Mouse (Mus musculus) limb, embryonic 10.5 days (tissue): ENCODE data around the gene Has1. TPM values are rescaled to one million over a fixed set of nuclear protein-coding genes. Genes with fewer than 3 reads are reported as not detected.

Experiments used
- DNase-seq: peaks from one replicate; pipeline ENCODE4 v3.0.0-alpha.2; 2017; ENCODE audit warnings: low spot score
- H3K27ac ChIP-seq: fragments of 300-500 bp; sonication (generic); 2 replicates; pipeline ENCODE4 v1.5.1; 2016; ENCODE audit warnings: mild to moderate bottlenecking
- H3K27me3 ChIP-seq: fragments of 300-500 bp; sonication (generic); 2 replicates; pipeline ENCODE4 v1.6.1; 2016; ENCODE audit warnings: low read depth, mild to moderate bottlenecking; ENCODE audit not compliant: poor library complexity, severe bottlenecking
- H3K36me3 ChIP-seq: fragments of 300-500 bp; sonication (generic); 2 replicates; pipeline ENCODE4 v1.6.1; 2016; ENCODE audit warnings: mild to moderate bottlenecking, moderate library complexity
- H3K4me1 ChIP-seq: fragments of 300-500 bp; sonication (generic); 2 replicates; pipeline ENCODE4 v1.6.1; 2016
- H3K4me3 ChIP-seq: fragments of 300-500 bp; sonication (generic); 2 replicates; pipeline ENCODE4 v1.5.1; 2016; ENCODE audit warnings: mild to moderate bottlenecking, moderate library complexity
- H3K9me3 ChIP-seq: fragments of 300-500 bp; sonication (generic); replicated peaks from 2 replicates; pipeline ENCODE4 v1.6.1; 2016; ENCODE audit warnings: mild to moderate bottlenecking
- WGBS: fragments of 180-500 bp; shearing (Covaris S2); methylation state at CpG from one replicate; pipeline ENCODE4 v1.1.7; 2016; 5-methylcytosine and 5-hydroxymethylcytosine counted together
- microRNA counts: library from miRNA; unstranded; fragments of <30 nt; microRNA quantifications from one replicate; lab custom pipeline; 2017
- microRNA-seq: library from miRNA; unstranded; fragments of <30 nt; microRNA quantifications from one replicate; pipeline ENCODE4, GENCODE M21; 2017
- polyA plus RNA-seq: library from polyadenylated mRNA; unstranded; fragments of >200 nt; fragmentation: Nextera tagmentation; extraction: Ambion mirVana; gene quantifications from 2 replicates; pipeline ENCODE4 v1.2.1, GENCODE M21; 2016

Has1 gene
- polyA plus RNA-seq, 1 experiment from 2014 or later = 2.1 TPM

DNA sequence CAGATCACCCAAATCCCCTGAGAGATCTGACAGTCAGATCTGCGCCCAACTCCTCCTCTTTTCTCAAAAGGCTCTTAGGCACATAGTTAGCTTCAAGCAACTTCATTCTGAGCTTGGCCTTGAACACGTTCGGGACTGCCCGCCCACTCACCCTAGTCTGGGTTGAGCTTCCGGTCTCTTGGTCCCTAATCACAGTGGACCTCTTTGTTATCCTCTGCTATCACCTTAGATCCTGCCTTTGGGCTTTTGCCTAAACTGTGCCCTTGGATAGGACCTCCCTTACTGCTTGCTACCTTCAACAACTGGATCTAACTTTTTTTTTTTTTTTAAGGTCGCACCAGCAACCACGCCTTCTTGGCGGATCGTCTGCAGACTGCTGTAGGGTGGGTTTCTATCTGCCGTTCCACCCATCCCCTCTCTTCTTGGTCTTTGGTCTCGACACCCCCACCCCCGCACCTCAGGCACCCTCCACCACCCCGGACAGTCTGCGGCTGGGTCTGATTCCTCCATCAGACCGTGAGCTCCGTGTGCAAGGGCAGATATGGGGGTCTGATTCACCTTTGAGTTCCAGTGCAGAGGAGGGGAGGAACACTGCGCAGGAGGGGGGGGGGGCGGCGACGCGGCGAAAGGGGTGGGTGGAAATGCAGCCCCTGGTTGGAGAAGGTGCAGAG lies 28.9 kb downstream of the Has1 start:
- peak; percentile 74 for DNase-seq
- H3K4me1 ChIP-seq = peaks cover 27% of the 10 kb centered on the region
- no peaks in the 10 kb centered on the region for H3K9me3 ChIP-seq
- H3K27me3 ChIP-seq = no peaks in the 10 kb centered on the region
- H3K36me3 ChIP-seq = peaks cover 14% of the 10 kb centered on the region
- H3K4me3 ChIP-seq = peak overlapping the region; percentile 92
- under 1% methylated on average over 21 of the region's 22 CpGs for WGBS
- H3K27ac ChIP-seq = peak overlapping the region; percentile 99

DNA sequence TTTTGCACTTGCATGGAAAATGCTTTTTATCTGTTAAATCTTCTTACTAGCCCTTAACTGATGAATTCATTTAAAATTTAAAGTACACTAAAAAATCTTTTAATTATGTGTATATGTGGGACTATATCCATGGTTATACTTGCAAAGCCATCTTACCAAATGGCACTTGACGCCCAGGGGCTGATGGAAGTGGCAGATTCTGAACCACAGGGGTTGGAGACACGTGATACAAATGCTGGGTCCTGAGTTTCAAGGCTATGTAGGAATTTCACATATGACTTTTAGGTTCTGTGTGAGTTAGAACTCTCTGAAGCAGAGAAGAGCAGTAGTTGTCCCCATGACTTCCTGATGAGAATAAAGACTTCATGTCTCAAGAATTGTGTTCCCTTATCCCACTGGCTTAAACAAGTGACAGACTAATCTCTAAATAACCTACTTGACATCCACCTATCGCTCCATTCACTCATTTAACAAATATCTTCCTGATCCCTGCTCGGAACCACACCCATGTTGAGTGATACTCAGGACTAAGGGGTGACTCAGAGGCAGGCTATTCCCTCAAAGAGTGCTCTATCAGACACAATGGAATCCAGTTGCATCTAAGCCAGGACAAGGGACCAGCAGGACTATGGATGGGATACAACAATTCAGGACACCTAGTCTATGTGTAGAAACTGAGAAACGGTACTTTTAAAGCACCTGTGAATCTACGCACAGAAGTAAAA lies 31.2 kb downstream of the Has1 start:
- H3K36me3 ChIP-seq = no peaks in the 10 kb centered on the region
- no peak overlapping the region for H3K4me3 ChIP-seq
- 82% methylated on average over 6 of the region's 6 CpGs for WGBS
- H3K27ac ChIP-seq = no peak overlapping the region
- DNase-seq = no peak
- H3K4me1 ChIP-seq = peaks cover 9% of the 10 kb centered on the region
- H3K27me3 ChIP-seq = no peaks in the 10 kb centered on the region
- H3K9me3 ChIP-seq = no peaks in the 10 kb centered on the region

DNA sequence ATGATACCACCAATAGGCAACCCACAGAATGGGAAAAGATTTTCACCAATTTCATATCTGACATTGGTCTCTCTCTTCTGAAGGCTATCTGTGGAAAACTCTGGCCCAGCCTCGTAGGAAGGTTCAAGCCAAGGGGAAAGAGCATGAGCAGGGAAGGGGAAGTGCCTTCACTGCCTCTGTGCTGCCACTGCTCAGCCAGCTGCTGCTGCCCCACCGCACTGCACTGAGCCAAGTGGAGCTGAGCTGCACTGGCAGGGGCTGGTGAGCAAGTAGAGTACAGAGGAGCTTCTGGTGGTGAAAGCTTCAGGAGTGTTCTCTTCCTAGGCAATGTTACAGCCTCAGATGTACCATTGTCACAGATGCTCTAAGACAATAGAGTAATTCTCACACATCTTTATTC lies 59.5 kb downstream of the Has1 start:
- Histone ChIP-seq H3K27me3 (no peaks in the 10 kb centered on the region), H3K4me1 (peaks cover 4% of the 10 kb centered on the region; the same call in 1 of the 2 replicates), H3K4me3 (no peak overlapping the region), H3K9me3 (no peaks in the 10 kb centered on the region), H3K27ac (no peak overlapping the region), H3K36me3 (no peaks in the 10 kb centered on the region)
- no peak for DNase-seq
- 58% methylated on average over 2 of the region's 2 CpGs for WGBS

MicroRNAs encoded within 50 kb of the gene (microRNA counts, 519-probe panel; counts per million panel counts)
- 6,291 counts per million, percentile 94 among the panel's probes with 10 or more counts for microRNA mmu-let-7e (lab: Ali Mortazavi, UCI)
- 4,106 counts per million, percentile 80 among the panel's probes with 10 or more counts for microRNA mmu-miR-125a-3p (lab: Ali Mortazavi, UCI)
- microRNA mmu-miR-125a-5p (lab: Ali Mortazavi, UCI) = 8,020 counts per million, percentile 98 among the panel's probes with 10 or more counts
- 6,147 counts per million, percentile 94 among the panel's probes with 10 or more counts for microRNA mmu-miR-99b (lab: Ali Mortazavi, UCI)

Small RNA genes within 50 kb of the gene (microRNA-seq; reads per million reads assigned to microRNA genes)
- not detected for gene Gm25927
- gene Mir125a = 3,571 reads per million, percentile 88 among the genes with 10 or more reads in this experiment
- gene Mir99b = 21,728 reads per million, percentile 98 among the genes with 10 or more reads in this experiment
- gene Mirlet7e = not detected

Other genes starting within 250 kb of the Has1 start
- gene Lnpep, start 230.2 kb downstream of the Has1 start, polyA plus RNA-seq = 8.4 and 10.1 TPM in 2 replicates
- gene Vmn2r90, start 151.5 kb downstream of the Has1 start, polyA plus RNA-seq = not detected in 2 replicates
- gene Spaca6, start 28.0 kb downstream of the Has1 start, polyA plus RNA-seq = 55.0 and 75.1 TPM in 2 replicates
- not detected in 2 replicates for gene Fpr1, start 28.7 kb upstream of the Has1 start, polyA plus RNA-seq
- gene Fpr2, start 32.6 kb upstream of the Has1 start, polyA plus RNA-seq = 0.16 TPM in 1 of 2 replicates, not detected in the other
- not detected in 2 replicates for gene Fpr3, start 32.6 kb upstream of the Has1 start, polyA plus RNA-seq
- not detected in 2 replicates for gene Fpr-rs4, start 166.5 kb upstream of the Has1 start, polyA plus RNA-seq
- not detected in 2 replicates for gene Vmn2r124, start 194.2 kb upstream of the Has1 start, polyA plus RNA-seq
- not detected in 2 replicates for gene Vmn2r91, start 229.8 kb upstream of the Has1 start, polyA plus RNA-seq